Mouse (Mus musculus) testis, adult 2 months (tissue): ENCODE measurements at regions not wholly inside any gene's neighbourhood (a gene's known extent, or its start where the extent isn't known, plus 50 kb on each side); places are given as distances from the start of the nearest gene placed in this dataset.

Source experiments
- CTCF ChIP-seq: fragments of 200-500 bp; IDR thresholded peaks from 2 replicates; pipeline ENCODE4 v1.5.1; 2012; ENCODE audit warnings: low read depth, mild to moderate bottlenecking, inconsistent platforms, low read length, moderate library complexity; ENCODE audit not compliant: control insufficient read depth, insufficient read depth, insufficient replicate concordance
- POLR2A ChIP-seq: fragments of 200-500 bp; IDR thresholded peaks from 2 replicates; pipeline ENCODE4 v1.6.1; 2012; ENCODE audit warnings: low read depth, mild to moderate bottlenecking, inconsistent platforms, low read length, moderate library complexity; ENCODE audit not compliant: control insufficient read depth

- TF ChIP-seq CTCF (no peak), POLR2A (no peak)
Measured at GRCm38 (mm10) chr3:147181501-147182365, 329.6 kb downstream of the Ttll7 start.
